Mouse (Mus musculus): ENCODE data around the gene Cnnm2.

Gene Cnnm2

GRCm38 (mm10) chr19:46846056-46846455 lies 84.7 kb downstream of the Cnnm2 start:
- DNase-seq (ENCODE audit: low read depth, low spot score), result no peak

- DNase-seq (ENCODE audit: low read depth, low spot score), result no peak
Measured at GRCm38 (mm10) chr19:46846459-46846858, 85.1 kb downstream of the Cnnm2 start.

GRCm38 (mm10) chr19:46848381-46849268 lies 87.2 kb downstream of the Cnnm2 start:
- no peak for DNase-seq (ENCODE audit: low read depth, low spot score)

- no peak for DNase-seq (ENCODE audit: low read depth, low spot score)
Measured at GRCm38 (mm10) chr19:46849443-46849997, 88.1 kb downstream of the Cnnm2 start.

- no peak for DNase-seq (ENCODE audit: low read depth, low spot score)
Measured at GRCm38 (mm10) chr19:46856232-46856631, 94.8 kb downstream of the Cnnm2 start.

- DNase-seq (ENCODE audit: low read depth, low spot score), result no peak
Measured at GRCm38 (mm10) chr19:46856780-46857179, 95.4 kb downstream of the Cnnm2 start.

GRCm38 (mm10) chr19:46857277-46857989 lies 96.0 kb downstream of the Cnnm2 start:
- DNase-seq (ENCODE audit: low read depth, low spot score), result no peak

GRCm38 (mm10) chr19:46858200-46858599 lies 96.8 kb downstream of the Cnnm2 start:
- no peak for DNase-seq (ENCODE audit: low read depth, low spot score)

GRCm38 (mm10) chr19:46862556-46862955 lies 101.2 kb downstream of the Cnnm2 start:
- no peak for DNase-seq (ENCODE audit: low read depth, low spot score)

- DNase-seq (ENCODE audit: low read depth, low spot score), result no peak
Measured at GRCm38 (mm10) chr19:46863236-46863927, 102.0 kb downstream of the Cnnm2 start.

- DNase-seq (ENCODE audit: low read depth, low spot score), result no peak
Measured at GRCm38 (mm10) chr19:46864079-46864478, 102.7 kb downstream of the Cnnm2 start.

GRCm38 (mm10) chr19:46864731-46865331 lies 103.4 kb downstream of the Cnnm2 start:
- no peak for DNase-seq (ENCODE audit: low read depth, low spot score)

- DNase-seq (ENCODE audit: low read depth, low spot score), result no peak
Measured at GRCm38 (mm10) chr19:46865381-46865780, 104.0 kb downstream of the Cnnm2 start.

- no peak for DNase-seq (ENCODE audit: low read depth, low spot score)
Measured at GRCm38 (mm10) chr19:46869049-46869448, 107.7 kb downstream of the Cnnm2 start.

GRCm38 (mm10) chr19:46869526-46869925 lies 108.1 kb downstream of the Cnnm2 start:
- DNase-seq (ENCODE audit: low read depth, low spot score), result peak; percentile 40

- DNase-seq (ENCODE audit: low read depth, low spot score), result peak; percentile 31
Measured at GRCm38 (mm10) chr19:46871096-46871495, 109.7 kb downstream of the Cnnm2 start.

GRCm38 (mm10) chr19:46871651-46872050 lies 110.3 kb downstream of the Cnnm2 start:
- DNase-seq (ENCODE audit: low read depth, low spot score), result no peak

- DNase-seq (ENCODE audit: low read depth, low spot score), result no peak
Measured at GRCm38 (mm10) chr19:46873924-46874323, 112.5 kb downstream of the Cnnm2 start.

GRCm38 (mm10) chr19:46875790-46876189 lies 114.4 kb downstream of the Cnnm2 start:
- DNase-seq (ENCODE audit: low read depth, low spot score), result no peak

- no peak for DNase-seq (ENCODE audit: low read depth, low spot score)
Measured at GRCm38 (mm10) chr19:46877886-46878285, 116.5 kb downstream of the Cnnm2 start.

- no peak for DNase-seq (ENCODE audit: low read depth, low spot score)
Measured at GRCm38 (mm10) chr19:46878346-46878745, 117.0 kb downstream of the Cnnm2 start.

Data from telencephalon, adult 2 months (tissue).